Mouse (Mus musculus) forebrain, embryonic 14.5 days (tissue): ENCODE results near the gene Olfr523. TPM values are rescaled to one million over a fixed set of nuclear protein-coding genes. Genes with fewer than 3 reads are reported as not detected.

Experiments used
- ATAC-seq: fragments of 200-750 bp; cut with Nextera tagmentation; 2 replicates; pipeline ENCODE4 v1.8.0; 2017; ENCODE audit warnings: mild to moderate bottlenecking, moderate library complexity
- DNase-seq: peaks from one replicate; pipeline ENCODE4 v3.0.0-alpha.2; 2015; ENCODE audit warnings: low spot score
- H3K27ac ChIP-seq: fragments of 300-500 bp; sonication (generic); 2 replicates; pipeline ENCODE4 v1.5.1; 2014; ENCODE audit warnings: low read depth, mild to moderate bottlenecking, control low read depth, low read length, moderate library complexity
- H3K27me3 ChIP-seq: fragments of 300-500 bp; sonication (generic); replicated peaks from 2 replicates; pipeline ENCODE4 v1.6.1; 2014; ENCODE audit warnings: low read length, control low read depth, mixed read lengths; ENCODE audit not compliant: control insufficient read depth, insufficient read depth
- H3K36me3 ChIP-seq: fragments of 300-500 bp; sonication (generic); 2 replicates; pipeline ENCODE4 v1.6.1; 2014; ENCODE audit warnings: low read length, control low read depth; ENCODE audit not compliant: control insufficient read depth, insufficient read depth
- H3K4me1 ChIP-seq: fragments of 300-500 bp; sonication (generic); 2 replicates; pipeline ENCODE4 v1.6.1; 2014; ENCODE audit warnings: antibody characterized with exemption, low read length, control low read depth; ENCODE audit not compliant: control insufficient read depth, insufficient read depth
- H3K4me2 ChIP-seq: fragments of 300-500 bp; sonication (generic); 2 replicates; pipeline ENCODE4 v1.6.1; 2014; ENCODE audit warnings: mild to moderate bottlenecking, control low read depth, low read length
- H3K4me3 ChIP-seq: fragments of 300-500 bp; sonication (generic); 2 replicates; pipeline ENCODE4 v1.5.1; 2014; ENCODE audit warnings: low read depth, low read length, control low read depth
- H3K9ac ChIP-seq: fragments of 300-500 bp; sonication (generic); 2 replicates; pipeline ENCODE4 v1.6.1; 2014; ENCODE audit warnings: mild to moderate bottlenecking, low read length, control low read depth, moderate library complexity
- H3K9me3 ChIP-seq: fragments of 300-500 bp; sonication (generic); replicated peaks from 2 replicates; pipeline ENCODE4 v1.6.1; 2016; ENCODE audit warnings: low read length, control low read depth, mixed read lengths; ENCODE audit not compliant: control insufficient read depth
- WGBS: fragments of 180-500 bp; shearing (Covaris S2); extraction: QIAGEN DNeasy Blood & Tissue Kit; methylation state at CpG from one replicate; pipeline ENCODE4 v1.1.7; 2014; 5-methylcytosine and 5-hydroxymethylcytosine counted together
- polyA plus RNA-seq: library from polyadenylated mRNA; unstranded; fragments of >200 nt; fragmentation: Nextera tagmentation; extraction: Ambion mirVana; gene quantifications from 2 replicates; pipeline ENCODE4 v1.2.1, GENCODE M21; 2014

Gene Olfr523
- polyA plus RNA-seq, 1 experiment from 2014 or later: not detected

DNA sequence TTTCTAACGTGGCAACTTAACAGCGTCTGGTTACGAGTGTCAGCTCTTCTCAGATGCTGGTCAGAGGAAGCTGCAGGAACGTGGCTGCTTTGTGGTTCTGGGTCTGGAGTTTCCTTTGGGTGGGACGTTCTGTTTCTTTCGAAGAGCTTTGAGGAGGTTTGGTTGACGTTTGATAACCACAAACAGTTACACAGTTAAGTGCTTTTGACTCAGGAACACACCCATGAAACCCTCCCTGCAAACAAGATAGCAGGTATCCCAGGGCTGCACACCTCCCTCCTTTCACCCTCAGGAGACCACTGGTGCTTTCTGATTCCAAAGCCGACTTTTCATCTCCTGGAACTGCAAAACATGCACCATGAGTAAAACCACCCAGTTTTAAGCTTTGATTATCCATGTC lies 35.1 kb downstream of the Olfr523 start:
- Histone ChIP-seq H3K4me1 (no peaks in the 10 kb centered on the region), H3K27ac (no peak overlapping the region), H3K4me2 (no peak overlapping the region), H3K9me3 (no peaks in the 10 kb centered on the region), H3K27me3 (no peaks in the 10 kb centered on the region), H3K4me3 (no peak overlapping the region), H3K9ac (no peak overlapping the region), H3K36me3 (no peaks in the 10 kb centered on the region)
- ATAC-seq: no peak
- no peak for DNase-seq
- 83% methylated on average over 8 of the region's 8 CpGs for WGBS

DNA sequence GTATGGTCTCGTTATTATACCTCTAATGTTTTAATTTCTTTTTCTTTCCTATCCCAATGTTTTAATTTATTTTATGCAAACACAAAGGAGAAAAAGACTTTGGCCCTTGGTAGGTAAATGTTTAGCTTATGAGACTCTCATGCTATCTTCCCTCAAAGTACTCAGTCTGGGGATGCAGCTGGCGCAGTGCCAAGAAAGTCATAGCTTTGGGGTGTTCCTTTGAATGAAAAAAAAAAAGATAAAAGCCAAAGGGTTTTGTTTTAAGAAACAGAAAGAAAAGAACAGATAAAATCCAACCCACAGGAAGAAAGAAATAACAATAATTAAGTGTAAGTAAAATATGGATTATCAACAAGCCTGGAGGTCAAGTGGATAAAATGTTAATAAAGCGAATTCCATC lies 35.7 kb downstream of the Olfr523 start:
- H3K36me3 ChIP-seq: no peaks in the 10 kb centered on the region
- H3K9ac ChIP-seq: no peak overlapping the region
- H3K9me3 ChIP-seq: no peaks in the 10 kb centered on the region
- H3K27ac ChIP-seq: no peak overlapping the region
- WGBS: 85% methylated on average over 3 of the region's 3 CpGs
- H3K4me1 ChIP-seq: no peaks in the 10 kb centered on the region
- ATAC-seq (no peak), DNase-seq (no peak)
- H3K27me3 ChIP-seq: no peaks in the 10 kb centered on the region
- no peak overlapping the region for H3K4me2 ChIP-seq
- no peak overlapping the region for H3K4me3 ChIP-seq

DNA sequence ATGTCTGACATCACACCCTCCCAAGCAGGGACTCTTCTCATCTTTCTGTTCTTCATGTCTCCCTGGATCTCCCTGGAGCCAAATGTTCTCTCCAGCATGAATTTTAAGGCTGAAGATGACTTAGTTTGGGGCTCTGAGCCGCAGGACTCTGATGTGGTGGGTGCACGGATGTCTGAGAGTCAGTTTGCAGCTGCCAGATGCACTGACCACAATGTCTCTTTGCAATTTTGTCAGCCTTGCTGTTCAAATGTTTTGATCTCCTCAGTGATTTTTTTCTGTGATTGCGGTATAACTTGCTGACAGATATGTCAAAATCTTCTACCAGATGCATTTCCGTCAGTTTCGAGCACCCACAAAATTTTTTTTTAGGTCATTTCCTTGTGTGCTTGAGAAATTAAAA lies 40.8 kb downstream of the Olfr523 start:
- Histone ChIP-seq H3K4me2 (no peak overlapping the region), H3K27me3 (no peaks in the 10 kb centered on the region), H3K27ac (no peak overlapping the region), H3K9me3 (no peaks in the 10 kb centered on the region), H3K4me3 (no peak overlapping the region), H3K9ac (no peak overlapping the region), H3K4me1 (no peaks in the 10 kb centered on the region), H3K36me3 (no peaks in the 10 kb centered on the region)
- DNase-seq (no peak), ATAC-seq (no peak)
- 87% methylated on average over 5 of the region's 5 CpGs for WGBS

DNA sequence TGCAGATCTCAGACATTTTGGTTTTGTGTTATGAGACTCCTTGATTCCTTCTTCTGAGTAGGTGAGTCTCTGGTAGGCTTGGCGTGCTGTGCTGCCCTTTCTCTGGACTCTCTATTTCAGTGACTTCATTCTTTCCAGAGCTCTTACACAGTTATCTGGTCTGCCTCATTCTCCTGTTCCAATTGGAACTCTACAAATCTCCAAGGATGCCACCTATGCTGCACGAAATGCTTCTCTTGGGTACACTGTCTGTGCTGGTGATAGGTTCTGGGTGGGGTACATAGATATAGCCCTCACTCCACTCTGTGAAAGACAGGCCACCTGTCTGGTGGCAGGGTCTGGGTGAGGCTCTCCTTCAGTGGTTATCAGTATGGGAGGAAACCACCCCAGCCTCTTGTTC lies 45.0 kb downstream of the Olfr523 start, which contains the start of gene Cd163l1:
Cd163l1 (plus strand) TSS at position 301 of the 400 bp plus-strand sequence.
- H3K27ac ChIP-seq: no peak within 1 kb of the TSS
- H3K4me1 ChIP-seq: no peaks in the 10 kb centered on the region
- H3K4me2 ChIP-seq: no peak within 1 kb of the TSS
- ATAC-seq (no peak), DNase-seq (no peak)
- H3K9me3 ChIP-seq: no peaks in the 10 kb centered on the region
- no peak within 1 kb of the TSS for H3K4me3 ChIP-seq
- H3K36me3 ChIP-seq: no peaks in the 10 kb centered on the region
- no peaks in the 10 kb centered on the region for H3K27me3 ChIP-seq
- H3K9ac ChIP-seq: no peak within 1 kb of the TSS
- WGBS: 86% methylated on average over 2 of the region's 2 CpGs

DNA sequence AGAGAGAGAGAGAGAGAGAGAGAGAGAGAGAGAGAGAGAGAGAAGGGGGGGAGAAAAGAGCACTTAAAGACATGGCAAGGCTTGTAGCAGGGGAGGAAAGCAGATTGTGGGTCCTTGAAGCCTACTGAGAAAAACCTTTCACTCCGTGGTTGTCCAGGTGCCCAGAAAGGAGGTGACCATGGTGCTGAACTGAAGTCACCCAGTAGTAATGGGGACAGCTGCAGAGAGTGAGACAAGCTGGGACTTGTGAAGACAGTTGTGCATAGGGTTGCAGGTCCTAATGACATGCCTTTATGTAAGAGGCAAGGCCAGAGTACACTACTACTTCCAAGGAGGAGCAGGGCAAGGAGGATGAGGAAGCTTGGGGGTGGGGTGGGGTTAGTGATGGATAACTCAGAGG lies 46.3 kb downstream of the Olfr523 start:
- no peaks in the 10 kb centered on the region for H3K36me3 ChIP-seq
- no peaks in the 10 kb centered on the region for H3K9me3 ChIP-seq
- ATAC-seq: no peak
- H3K27ac ChIP-seq: no peak overlapping the region
- H3K4me2 ChIP-seq: no peak overlapping the region
- DNase-seq: no peak
- no peak overlapping the region for H3K4me3 ChIP-seq
- H3K9ac ChIP-seq: no peak overlapping the region
- no peaks in the 10 kb centered on the region for H3K27me3 ChIP-seq
- no peaks in the 10 kb centered on the region for H3K4me1 ChIP-seq
- 13% methylated on average over 1 of the region's 1 CpGs for WGBS

DNA sequence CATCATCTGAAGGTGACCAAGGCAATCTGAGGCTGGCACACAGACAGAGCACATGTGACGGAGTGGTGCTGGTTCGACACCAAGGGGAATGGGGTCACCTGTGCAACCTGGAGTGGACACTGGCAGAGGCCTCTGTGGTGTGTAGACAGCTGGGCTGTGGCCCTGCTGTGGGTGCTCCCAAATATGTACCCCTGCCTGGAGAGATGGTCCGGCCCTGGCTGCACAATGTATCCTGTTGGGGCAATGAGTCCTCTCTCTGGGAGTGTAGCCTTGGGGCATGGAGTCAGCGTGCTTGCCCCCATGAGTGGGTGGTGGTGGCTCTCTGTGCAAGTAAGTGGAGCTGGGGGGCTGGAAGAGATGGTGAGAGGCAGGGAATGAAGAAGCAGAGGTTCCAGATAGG lies 47.4 kb downstream of the Olfr523 start:
- no peak overlapping the region for H3K9ac ChIP-seq
- no peaks in the 10 kb centered on the region for H3K4me1 ChIP-seq
- 80% methylated on average over 4 of the region's 4 CpGs for WGBS
- H3K27ac ChIP-seq: no peak overlapping the region
- H3K4me2 ChIP-seq: no peak overlapping the region
- DNase-seq: no peak
- no peaks in the 10 kb centered on the region for H3K27me3 ChIP-seq
- H3K36me3 ChIP-seq: no peaks in the 10 kb centered on the region
- no peak for ATAC-seq
- H3K9me3 ChIP-seq: no peaks in the 10 kb centered on the region
- no peak overlapping the region for H3K4me3 ChIP-seq

DNA sequence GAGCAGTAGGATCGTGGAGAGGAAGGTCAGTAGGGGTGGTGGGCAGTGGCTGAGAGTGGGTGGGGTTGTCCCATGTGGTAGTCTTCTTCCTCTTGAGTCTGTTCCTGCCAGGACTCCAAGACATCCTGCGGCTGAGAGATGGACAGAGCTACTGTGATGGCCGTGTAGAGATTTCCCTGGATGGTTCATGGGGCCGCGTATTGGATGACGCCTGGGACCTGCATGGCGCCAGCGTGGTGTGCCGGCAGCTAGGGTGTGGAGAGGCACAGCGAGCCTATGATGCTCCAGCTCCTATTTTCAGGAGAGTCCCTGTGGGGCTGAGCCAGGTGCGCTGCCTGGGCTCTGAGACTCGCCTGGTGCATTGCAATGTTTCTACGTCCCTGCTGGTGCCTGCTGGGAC lies 51.2 kb downstream of the Olfr523 start:
- Histone ChIP-seq H3K27ac (no peak overlapping the region), H3K4me3 (no peak overlapping the region), H3K9me3 (no peaks in the 10 kb centered on the region), H3K27me3 (no peaks in the 10 kb centered on the region), H3K4me2 (no peak overlapping the region), H3K4me1 (no peaks in the 10 kb centered on the region), H3K36me3 (no peaks in the 10 kb centered on the region), H3K9ac (no peak overlapping the region)
- no peak for DNase-seq
- no peak for ATAC-seq
- 81% methylated on average over 13 of the region's 13 CpGs for WGBS

Other genes with a start within 250 kb of the Olfr523 start
- gene Utf1, start 229.4 kb upstream of the Olfr523 start, polyA plus RNA-seq: not detected in 2 replicates
- gene 6430531B16Rik, start 194.5 kb upstream of the Olfr523 start, polyA plus RNA-seq: 0.51 and 0.86 TPM in 2 replicates
- gene Adam8, start 180.7 kb upstream of the Olfr523 start, polyA plus RNA-seq: 1.3 and 2.1 TPM in 2 replicates
- gene Zfp511, start 136.8 kb upstream of the Olfr523 start, polyA plus RNA-seq: 52.5 and 53.6 TPM in 2 replicates
- 64.3 and 67.7 TPM in 2 replicates for gene Tubgcp2, start 136.5 kb upstream of the Olfr523 start, polyA plus RNA-seq
- gene Msx3, start 124.1 kb upstream of the Olfr523 start, polyA plus RNA-seq: 0.93 and 1.2 TPM in 2 replicates
- 114 and 141 TPM in 2 replicates for gene Caly, start 90.7 kb upstream of the Olfr523 start, polyA plus RNA-seq
- not detected in 2 replicates for gene Prap1, start 79.8 kb upstream of the Olfr523 start, polyA plus RNA-seq
- gene Fuom, start 70.8 kb upstream of the Olfr523 start, polyA plus RNA-seq: 19.7 and 23.9 TPM in 2 replicates
- 7.2 and 8.8 TPM in 2 replicates for gene Paox, start 57.4 kb upstream of the Olfr523 start, polyA plus RNA-seq
- 138 and 154 TPM in 2 replicates for gene Echs1, start 56.7 kb upstream of the Olfr523 start, polyA plus RNA-seq
- 40.7 and 42.9 TPM in 2 replicates for gene Mtg1, start 35.7 kb upstream of the Olfr523 start, polyA plus RNA-seq
- gene Sprn, start 18.3 kb upstream of the Olfr523 start, polyA plus RNA-seq: 7.9 and 9.7 TPM in 2 replicates
- gene Olfr522, start 8.5 kb upstream of the Olfr523 start, polyA plus RNA-seq: not detected in 2 replicates
- not detected in 2 replicates for gene Olfr524, start 32.7 kb downstream of the Olfr523 start, polyA plus RNA-seq
- not detected in 2 replicates for gene Cd163l1, start 45.0 kb downstream of the Olfr523 start, polyA plus RNA-seq
- gene 5830411N06Rik, start 74.1 kb downstream of the Olfr523 start, polyA plus RNA-seq: not detected in 2 replicates
- not detected in 2 replicates for gene Olfr525, start 147.6 kb downstream of the Olfr523 start, polyA plus RNA-seq
- gene Olfr527, start 160.8 kb downstream of the Olfr523 start, polyA plus RNA-seq: not detected in 2 replicates
- gene Olfr60, start 188.5 kb downstream of the Olfr523 start, polyA plus RNA-seq: not detected in 2 replicates
- gene Olfr530, start 203.1 kb downstream of the Olfr523 start, polyA plus RNA-seq: not detected in 2 replicates
- gene Olfr531, start 229.7 kb downstream of the Olfr523 start, polyA plus RNA-seq: not detected in 2 replicates
- not detected in 2 replicates for gene Olfr532, start 248.4 kb downstream of the Olfr523 start, polyA plus RNA-seq